Mouse (Mus musculus) bone marrow, adult 2 months (tissue): ENCODE data around the gene Rras2.

Source experiments
- CTCF ChIP-seq: fragments of 200-500 bp; IDR thresholded peaks from 2 replicates; pipeline ENCODE4 v1.5.1; 2011; ENCODE audit warnings: low read length, control low read depth; ENCODE audit not compliant: control insufficient read depth, insufficient read depth
- POLR2A ChIP-seq: fragments of 200-500 bp; IDR thresholded peaks from 2 replicates; pipeline ENCODE4 v1.6.1; 2011; ENCODE audit warnings: low read depth, mild to moderate bottlenecking, control low read depth, low read length, borderline replicate concordance; ENCODE audit not compliant: control insufficient read depth

DNA sequence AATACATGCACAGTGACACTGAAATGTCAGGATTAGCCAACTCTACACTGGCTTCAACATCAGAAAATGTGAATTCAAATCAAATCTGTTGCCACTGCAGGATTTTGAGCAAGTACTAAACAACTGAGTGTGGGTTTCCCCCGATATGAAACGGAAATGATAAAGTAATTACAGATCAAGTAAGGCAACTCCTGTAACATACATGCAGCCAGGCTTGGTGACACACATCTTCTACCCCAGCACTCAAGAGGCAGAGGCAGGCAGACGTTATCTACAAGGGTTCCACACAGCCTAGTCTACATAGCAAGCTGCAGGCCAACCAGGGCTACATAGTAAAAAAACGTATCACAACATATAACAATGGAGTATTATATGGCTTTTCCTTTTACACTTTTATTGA, 14.4 kb downstream of the Rras2 start:
- TF ChIP-seq CTCF = no peak
- no peak for TF ChIP-seq POLR2A
